Mouse (Mus musculus) layer of hippocampus, adult 2 months (tissue): ENCODE measurements around the gene B3gnt4. TPM values are rescaled to one million over a fixed set of nuclear protein-coding genes. Genes with fewer than 3 reads are reported as not detected.

Experiments
- DNase-seq, 2 experiments: peaks; one replicate each; pipeline ENCODE4 v3.0.0; 2022; ENCODE audit warnings: low spot score in 2 of 2
- H3K27ac ChIP-seq: fragments of 200-600 bp; 2 replicates; pipeline ENCODE4 v1.8.1; 2022
- H3K4me3 ChIP-seq: fragments of 200-600 bp; 2 replicates; pipeline ENCODE4 v1.8.1; 2022; ENCODE audit warnings: mild to moderate bottlenecking
- CTCF ChIP-seq: fragments of 200-600 bp; conservative IDR thresholded peaks from 2 replicates; pipeline ENCODE4 v1.8.1; 2022; ENCODE audit warnings: antibody characterized with exemption, mild to moderate bottlenecking, moderate library complexity
- total RNA-seq, 2 experiments: library from RNA; stranded (reverse); gene quantifications; 2 replicates each; pipeline ENCODE4 v1.2.3; 2021

B3gnt4 gene
- total RNA-seq, 2 experiments from 2014 or later, result 1.2 TPM

DNA sequence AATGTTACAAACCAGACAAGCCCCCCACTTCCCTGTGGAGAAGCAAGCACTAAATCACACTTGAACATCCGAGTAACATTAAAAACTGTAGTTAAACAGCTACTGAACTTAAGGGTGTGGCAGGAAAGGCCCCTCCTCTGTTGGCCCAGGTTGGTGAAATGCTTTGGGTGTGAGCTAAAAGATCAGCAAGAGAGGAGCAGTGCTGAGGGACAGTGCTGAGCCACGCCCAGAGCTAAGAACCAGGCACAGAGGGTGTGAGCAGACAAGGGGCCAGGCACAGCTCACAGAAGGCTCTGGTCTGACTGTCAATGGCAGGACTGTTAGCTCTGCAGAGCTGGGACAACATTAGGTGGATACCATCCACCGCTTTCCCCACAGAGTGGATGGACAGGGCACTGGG is 1.8 kb downstream of the B3gnt4 start:
- DNase-seq, result no peak
- no peak for TF ChIP-seq CTCF
- Histone ChIP-seq H3K4me3 (no peak overlapping the region), H3K27ac (no peak overlapping the region)

DNA sequence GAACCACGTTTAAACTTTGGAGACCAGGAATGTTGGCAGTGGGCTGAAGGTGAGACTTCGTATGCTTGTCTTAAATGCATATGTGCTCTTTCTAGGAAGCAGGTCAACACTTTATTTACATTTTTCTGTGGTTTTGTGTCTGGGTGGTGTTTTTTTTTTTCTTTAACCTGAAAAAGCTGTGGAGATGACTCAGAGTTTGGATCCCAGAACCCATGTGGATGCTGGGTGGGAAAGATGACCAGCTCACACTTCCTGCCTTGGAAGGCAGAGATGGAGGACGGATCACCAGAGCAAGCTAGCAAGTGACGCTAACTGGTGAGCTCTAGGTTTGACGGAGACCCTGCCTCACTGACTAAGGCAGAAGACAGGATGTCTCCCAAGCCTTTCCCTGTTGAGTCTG is 4.6 kb downstream of the B3gnt4 start:
- no peak for TF ChIP-seq CTCF
- H3K27ac ChIP-seq, result no peak overlapping the region
- no peak overlapping the region for H3K4me3 ChIP-seq
- no peak for DNase-seq

DNA sequence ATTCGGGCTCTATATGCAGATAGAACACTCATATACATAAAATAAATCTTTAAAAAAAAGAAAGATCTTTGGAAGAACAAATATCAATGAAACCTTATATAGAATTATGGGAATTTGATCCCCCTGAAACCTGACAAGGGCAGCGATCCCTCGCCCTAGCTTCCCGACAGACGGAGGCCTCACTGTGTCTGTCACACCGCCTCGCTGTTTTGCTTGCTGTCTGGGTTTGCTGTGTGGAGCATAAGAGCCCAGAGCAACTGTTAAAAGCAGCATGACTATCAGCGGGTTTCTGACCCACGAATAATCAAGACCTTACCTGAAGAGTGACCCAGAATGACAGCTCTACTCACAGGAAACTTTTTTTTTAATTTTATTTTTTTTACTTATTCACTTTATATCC is 10.4 kb downstream of the B3gnt4 start:
- no peak for DNase-seq
- Histone ChIP-seq H3K4me3 (no peak overlapping the region), H3K27ac (no peak overlapping the region)
- TF ChIP-seq CTCF, result no peak

DNA sequence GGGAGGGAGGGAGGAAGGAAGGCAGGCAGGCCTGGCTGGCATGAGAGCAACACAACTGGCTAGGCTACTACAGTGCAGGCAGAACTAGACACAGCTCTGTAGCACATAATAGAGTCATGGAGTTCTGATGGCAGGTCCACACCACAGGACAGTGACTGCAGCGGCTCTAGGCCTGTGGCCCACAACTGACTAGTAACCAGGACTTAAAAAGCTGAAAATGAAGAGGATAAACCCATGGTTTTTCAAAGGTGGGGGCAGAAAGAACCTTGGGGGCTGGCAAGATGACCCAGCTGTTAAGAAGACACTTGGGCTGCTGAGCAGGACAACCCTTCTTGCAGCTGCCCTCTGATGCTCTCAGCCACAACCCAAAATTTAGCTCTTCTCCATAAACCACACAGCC is 11.4 kb downstream of the B3gnt4 start:
- TF ChIP-seq CTCF, result no peak
- DNase-seq, result no peak
- Histone ChIP-seq H3K4me3 (no peak overlapping the region), H3K27ac (no peak overlapping the region)

GRCm38 (mm10) chr5:123522166-123522565 is 11.9 kb downstream of the B3gnt4 start:
- H3K4me3 ChIP-seq, result no peak overlapping the region
- DNase-seq, result no peak
- no peak overlapping the region for H3K27ac ChIP-seq
- no peak for TF ChIP-seq CTCF

GRCm38 (mm10) chr5:123523692-123524392 is 13.6 kb downstream of the B3gnt4 start, which contains the start of gene Diablo:
Diablo (minus strand) TSS chr5:123524176.
- TF ChIP-seq CTCF, result no peak
- Histone ChIP-seq H3K27ac (peak within 1 kb of the TSS; percentile 86), H3K4me3 (peak within 1 kb of the TSS; percentile 91)
- DNase-seq, result peak; percentile 96 to 97

DNA sequence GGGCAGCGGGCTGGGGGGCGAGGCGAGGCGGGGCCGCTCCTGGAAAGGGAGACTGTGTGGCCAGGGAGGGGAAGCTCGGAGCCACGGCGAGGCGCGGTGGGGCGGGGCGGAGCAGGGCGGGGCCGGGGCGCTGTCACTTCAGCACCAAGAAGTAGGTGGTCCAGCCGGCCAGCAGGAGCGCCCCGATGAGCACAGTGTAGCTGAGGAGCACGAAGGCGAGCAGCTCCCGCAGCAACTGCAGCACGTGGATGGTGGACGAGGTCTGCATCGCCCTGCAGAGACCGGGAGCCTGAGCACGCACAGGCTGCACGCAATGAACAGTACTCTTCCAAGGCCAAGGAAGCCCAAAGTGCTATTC is 14.1 kb downstream of the B3gnt4 start:
- no peak for DNase-seq
- Histone ChIP-seq H3K4me3 (peak overlapping the region; percentile 91), H3K27ac (peak overlapping the region; percentile 86; the same call in 1 of the 2 replicates)
- TF ChIP-seq CTCF, result peak; percentile 51

- no peak for TF ChIP-seq CTCF
- no peak for DNase-seq
These were observed 15.0 kb downstream of the B3gnt4 start, which contains the start of gene Gm49027 for GRCm38 (mm10) chr5:123525281-123525680. Gm49027 (minus strand) TSS chr5:123525488.

DNA sequence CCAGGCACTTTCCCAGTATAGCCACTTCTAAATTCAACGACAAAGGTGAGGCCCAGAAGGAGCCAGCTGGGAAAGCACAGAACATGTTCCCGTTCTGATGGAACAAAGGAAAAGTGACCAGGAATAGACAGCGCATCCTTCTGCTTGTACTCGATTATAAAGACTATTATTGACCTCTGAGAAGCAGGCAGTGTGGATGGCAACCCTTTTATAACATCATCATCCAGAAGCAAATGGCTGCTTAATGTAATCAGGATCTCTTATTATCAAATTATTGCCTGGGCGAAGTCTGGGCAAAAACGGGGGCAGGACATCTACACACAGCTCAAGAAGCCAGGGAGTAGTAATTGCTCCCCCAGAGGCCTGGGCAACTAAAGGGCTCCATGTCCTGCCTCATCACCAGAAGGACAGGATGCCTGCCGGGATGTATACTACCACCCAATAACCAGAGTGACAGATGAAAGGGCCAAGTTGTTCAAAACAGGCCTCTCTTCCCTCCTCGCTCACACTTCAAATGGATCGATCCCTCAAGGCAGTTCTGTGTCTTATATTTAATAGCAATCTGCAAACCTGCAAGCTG is 15.7 kb downstream of the B3gnt4 start:
- H3K27ac ChIP-seq, result no peak overlapping the region
- no peak for TF ChIP-seq CTCF
- H3K4me3 ChIP-seq, result no peak overlapping the region
- no peak for DNase-seq

More at GRCm38 (mm10) chr5:123525281-123525680, 15.0 kb downstream of the B3gnt4 start, which contains the start of gene Gm49027:
- peak within 1 kb of the TSS; percentile 86; the same call in 1 of the 2 replicates for H3K27ac ChIP-seq
- H3K4me3 ChIP-seq, result peak within 1 kb of the TSS; percentile 91

DNA sequence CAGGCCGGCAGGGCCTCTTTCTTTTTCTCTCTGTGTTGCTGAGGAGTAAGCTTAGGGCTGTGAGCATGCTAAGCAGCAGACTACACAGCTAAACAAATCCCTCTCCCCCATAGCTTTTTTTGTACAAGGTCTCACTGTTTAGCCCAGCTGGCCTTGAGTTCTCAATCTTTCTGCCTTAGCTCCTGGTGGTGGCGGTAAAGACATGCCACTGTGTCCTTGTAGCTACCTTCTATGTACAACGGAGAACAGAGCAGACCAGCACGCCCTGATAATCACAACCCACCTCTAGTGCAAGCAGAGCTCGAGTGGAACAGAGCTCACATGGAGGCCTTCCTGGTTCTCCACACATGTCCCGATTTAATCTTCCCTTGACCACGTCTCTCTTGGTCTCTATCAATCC is 18.4 kb downstream of the B3gnt4 start:
- TF ChIP-seq CTCF, result peak; percentile 35
- no peak for DNase-seq
- no peak overlapping the region for H3K4me3 ChIP-seq
- H3K27ac ChIP-seq, result peak overlapping the region; percentile 29; the same call in 1 of the 2 replicates

DNA sequence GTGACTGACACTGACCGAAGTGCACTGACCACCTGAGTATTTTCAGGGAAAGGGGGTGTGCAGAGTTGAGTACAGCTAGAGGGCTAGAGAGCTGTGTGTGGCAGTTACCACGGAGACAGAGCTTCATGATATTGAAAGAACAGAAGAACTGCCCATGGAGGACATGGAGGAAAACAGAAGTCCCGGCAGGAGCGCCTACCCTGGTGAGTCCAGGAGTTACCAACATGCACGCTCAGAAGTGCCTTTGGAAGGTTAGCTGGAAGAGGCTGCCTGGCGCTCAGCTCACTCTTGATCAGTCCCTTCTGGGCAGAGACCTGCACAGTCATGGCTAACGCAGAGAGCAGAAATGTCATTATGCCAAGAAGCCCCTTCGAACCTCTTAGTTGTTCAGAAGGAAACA is 19.8 kb downstream of the B3gnt4 start:
- Histone ChIP-seq H3K4me3 (no peak overlapping the region), H3K27ac (0 out of 2 replicates have a peak overlapping the region, but pooled peaks have one; percentile 29)
- DNase-seq, result no peak
- TF ChIP-seq CTCF, result no peak

GRCm38 (mm10) chr5:123533801-123534200 is 23.5 kb downstream of the B3gnt4 start:
- TF ChIP-seq CTCF, result no peak
- Histone ChIP-seq H3K4me3 (no peak overlapping the region), H3K27ac (no peak overlapping the region)
- DNase-seq, result no peak

DNA sequence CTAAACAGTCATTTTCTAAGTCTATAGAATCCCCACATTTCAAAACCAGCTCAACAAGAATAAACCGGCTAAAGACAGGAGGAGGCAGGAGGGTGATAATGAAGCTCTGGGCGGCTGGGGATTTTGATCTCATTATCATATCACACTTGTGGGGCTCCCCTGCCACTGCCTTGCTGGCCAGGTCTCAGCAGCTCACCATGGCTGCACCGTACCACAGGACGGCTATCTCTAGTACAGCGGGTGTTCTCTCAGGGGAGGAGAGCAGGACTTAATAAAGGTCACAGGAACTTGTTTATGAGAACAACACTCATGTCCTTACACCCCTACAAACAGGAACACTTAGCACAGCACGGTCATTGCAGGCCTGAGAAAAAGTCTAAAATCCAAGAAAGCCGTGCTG is 45.4 kb downstream of the B3gnt4 start:
- Histone ChIP-seq H3K4me3 (no peak overlapping the region), H3K27ac (no peak overlapping the region)
- no peak for DNase-seq
- no peak for TF ChIP-seq CTCF

DNA sequence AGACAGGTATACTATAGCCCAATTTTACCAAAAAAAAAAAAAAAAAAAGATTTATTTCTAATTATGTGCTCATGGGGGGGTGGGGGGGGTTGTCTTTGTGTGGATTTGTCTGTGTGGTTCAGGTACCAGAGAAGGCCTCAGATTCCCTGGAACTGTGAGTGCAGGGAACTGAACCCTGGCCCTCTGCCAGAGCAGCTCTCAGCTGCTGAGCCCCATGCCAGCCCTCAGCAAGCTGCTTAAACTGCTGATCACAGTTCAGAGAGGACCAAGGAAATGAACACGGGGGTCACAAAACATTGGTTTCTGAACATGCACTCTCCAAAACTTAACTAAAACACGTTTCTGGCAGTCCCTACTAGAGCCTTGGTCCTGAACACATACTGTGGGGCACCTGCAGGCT is 46.2 kb downstream of the B3gnt4 start:
- peak overlapping the region; percentile 61 for H3K27ac ChIP-seq
- no peak overlapping the region for H3K4me3 ChIP-seq
- DNase-seq, result peak in 1 of 2 experiments; percentile 53
- no peak for TF ChIP-seq CTCF
